Mouse (Mus musculus): Measurements from ENCODE around the gene Scrt2. TPM values are rescaled to one million over a fixed set of nuclear protein-coding genes. Genes with fewer than 3 reads are reported as not detected.

The Scrt2 gene
- polyA plus RNA-seq, 1 experiment, result 0.21 TPM

DNA sequence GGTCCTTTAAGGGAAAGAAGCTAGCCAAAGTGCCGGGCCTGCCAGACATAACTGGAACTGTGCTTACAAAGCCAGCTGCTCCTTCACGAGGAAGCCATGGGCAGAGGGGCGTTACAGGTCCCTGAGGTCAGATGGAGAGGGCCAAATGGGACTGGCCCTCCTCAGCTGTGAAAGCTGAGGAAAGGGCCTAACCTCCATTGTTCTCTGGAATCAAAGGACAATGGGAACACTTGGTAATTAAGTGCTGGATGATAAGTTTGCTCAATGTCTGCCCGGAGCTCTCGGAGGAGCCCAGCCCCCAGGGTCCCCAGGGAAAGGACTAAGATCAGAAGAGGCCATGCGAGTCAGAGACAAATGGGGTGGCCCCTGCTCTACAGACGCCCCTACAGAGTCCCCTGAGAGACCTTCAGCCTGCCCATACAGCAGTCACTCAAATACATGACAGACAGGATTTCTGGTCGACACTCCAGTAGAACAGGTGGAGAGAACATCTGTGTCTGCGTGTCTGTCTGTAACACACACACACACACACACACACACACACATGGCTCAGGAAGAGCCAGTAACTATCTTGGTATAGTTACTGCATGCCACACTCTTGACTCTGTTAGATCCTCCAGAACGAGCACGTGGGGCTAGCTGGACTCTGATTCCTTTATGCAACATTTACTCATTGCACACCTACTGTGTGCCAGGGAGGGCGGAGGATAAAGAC is 10.2 kb downstream of the Scrt2 start:
- H3K36me3 ChIP-seq (ENCODE audit: control insufficient read depth, insufficient read depth, low read length), result no peaks in the 10 kb centered on the region
- H3K27me3 ChIP-seq (ENCODE audit: control insufficient read depth, insufficient read depth, low read length), result no peaks in the 10 kb centered on the region
- H3K4me3 ChIP-seq (ENCODE audit: control insufficient read depth, low read depth, low read length), result no peak overlapping the region
- TF ChIP-seq POLR2A (IDR thresholded peaks at IDR 0.05; ENCODE audit: control insufficient read depth, low read depth, low read length) (no peak), CTCF (IDR thresholded peaks at IDR 0.05; ENCODE audit: control insufficient read depth, insufficient read depth, insufficient replicate concordance, low read depth, low read length) (no peak)
- H3K4me1 ChIP-seq (ENCODE audit: control insufficient read depth, insufficient read depth, low read length), result peaks cover 16% of the 10 kb centered on the region
- H3K27ac ChIP-seq (ENCODE audit: control insufficient read depth, insufficient read depth, low read depth, low read length), result no peak overlapping the region

DNA sequence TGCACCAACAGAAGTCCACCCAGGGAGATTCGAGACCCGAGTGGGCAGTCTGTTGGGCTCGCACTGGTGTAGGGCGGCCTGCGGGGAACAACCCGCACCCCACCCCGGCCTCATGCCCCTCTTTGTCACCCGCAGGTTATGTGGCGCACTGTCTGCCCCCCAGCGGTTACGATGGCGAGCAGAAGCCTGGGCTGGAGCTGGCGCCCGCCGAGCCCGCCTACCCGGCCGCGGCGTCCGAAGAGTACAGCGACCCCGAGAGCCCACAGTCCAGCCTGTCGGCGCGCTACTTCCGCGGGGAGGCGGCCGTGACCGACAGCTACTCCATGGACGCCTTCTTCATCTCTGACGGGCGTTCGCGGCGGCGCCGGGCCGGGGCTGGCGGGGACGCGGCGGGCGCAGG is 11.6 kb downstream of the Scrt2 start:
- Histone ChIP-seq H3K36me3 (ENCODE audit: control insufficient read depth, insufficient read depth, low read length) (no peaks in the 10 kb centered on the region), H3K4me1 (ENCODE audit: control insufficient read depth, insufficient read depth, low read length) (peaks cover 16% of the 10 kb centered on the region), H3K27me3 (ENCODE audit: control insufficient read depth, insufficient read depth, low read length) (no peaks in the 10 kb centered on the region), H3K4me3 (ENCODE audit: control insufficient read depth, low read depth, low read length) (peak overlapping the region; percentile 66), H3K27ac (ENCODE audit: control insufficient read depth, insufficient read depth, low read depth, low read length) (no peak overlapping the region)
- TF ChIP-seq POLR2A (IDR thresholded peaks at IDR 0.05; ENCODE audit: control insufficient read depth, low read depth, low read length) (no peak), CTCF (IDR thresholded peaks at IDR 0.05; ENCODE audit: control insufficient read depth, insufficient read depth, insufficient replicate concordance, low read depth, low read length) (no peak)

DNA sequence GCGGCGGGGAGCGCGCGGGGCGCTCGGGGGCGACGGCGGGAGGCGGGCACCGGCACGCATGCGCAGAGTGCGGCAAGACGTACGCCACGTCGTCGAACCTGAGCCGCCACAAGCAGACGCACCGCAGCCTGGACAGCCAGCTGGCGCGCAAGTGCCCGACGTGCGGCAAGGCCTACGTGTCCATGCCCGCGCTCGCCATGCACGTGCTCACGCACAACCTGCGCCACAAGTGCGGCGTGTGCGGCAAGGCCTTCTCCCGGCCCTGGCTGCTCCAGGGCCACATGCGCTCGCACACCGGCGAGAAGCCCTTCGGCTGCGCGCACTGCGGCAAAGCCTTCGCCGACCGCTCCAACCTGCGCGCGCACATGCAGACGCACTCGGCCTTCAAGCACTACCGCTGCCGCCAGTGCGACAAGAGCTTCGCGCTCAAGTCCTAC is 12.0 kb downstream of the Scrt2 start:
- peaks cover 16% of the 10 kb centered on the region for H3K4me1 ChIP-seq (ENCODE audit: control insufficient read depth, insufficient read depth, low read length)
- H3K27ac ChIP-seq (ENCODE audit: control insufficient read depth, insufficient read depth, low read depth, low read length), result no peak overlapping the region
- no peaks in the 10 kb centered on the region for H3K27me3 ChIP-seq (ENCODE audit: control insufficient read depth, insufficient read depth, low read length)
- H3K4me3 ChIP-seq (ENCODE audit: control insufficient read depth, low read depth, low read length), result peak overlapping the region; percentile 78
- TF ChIP-seq POLR2A (IDR thresholded peaks at IDR 0.05; ENCODE audit: control insufficient read depth, low read depth, low read length), result peak; percentile 62; the same call in 1 of the 2 replicates
- no peak for TF ChIP-seq CTCF (IDR thresholded peaks at IDR 0.05; ENCODE audit: control insufficient read depth, insufficient read depth, insufficient replicate concordance, low read depth, low read length)
- no peaks in the 10 kb centered on the region for H3K36me3 ChIP-seq (ENCODE audit: control insufficient read depth, insufficient read depth, low read length)

DNA sequence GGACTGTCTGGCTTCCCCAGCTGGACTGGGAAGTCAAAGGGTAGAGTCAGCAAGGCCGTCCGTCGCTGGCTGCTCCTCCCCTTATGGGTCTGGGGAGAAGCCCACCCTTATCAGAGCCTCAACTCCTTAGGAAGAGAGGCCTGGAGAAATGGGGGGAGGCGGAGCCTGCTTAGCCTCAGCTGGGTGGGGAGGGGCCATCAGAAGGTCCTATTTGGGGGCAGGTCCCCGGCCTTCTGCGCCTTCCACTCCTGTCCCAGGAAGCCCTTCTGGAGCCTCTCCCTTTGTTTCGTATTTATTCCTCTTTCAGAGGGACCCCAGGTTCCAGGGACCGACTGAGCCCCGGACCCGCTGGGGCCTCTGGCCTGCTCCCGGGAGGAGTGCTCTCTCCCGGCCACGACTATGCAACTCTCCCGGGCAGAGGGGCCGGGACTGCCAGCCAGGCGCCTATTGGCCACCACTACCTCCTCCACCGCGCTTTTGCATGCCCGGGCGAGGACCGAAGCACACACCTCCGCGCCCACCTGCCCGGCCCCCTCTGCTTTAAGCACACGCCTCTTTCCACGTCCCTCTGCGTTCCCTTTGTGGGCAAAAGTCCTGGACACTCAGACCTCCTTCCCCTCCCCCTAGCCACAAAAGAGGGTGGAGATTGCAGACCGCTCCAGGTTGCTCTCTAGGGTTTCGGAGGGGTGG is 13.7 kb downstream of the Scrt2 start:
- Histone ChIP-seq H3K4me3 (ENCODE audit: control insufficient read depth, low read depth, low read length) (no peak overlapping the region), H3K27me3 (ENCODE audit: control insufficient read depth, insufficient read depth, low read length) (no peaks in the 10 kb centered on the region), H3K27ac (ENCODE audit: control insufficient read depth, insufficient read depth, low read depth, low read length) (no peak overlapping the region), H3K36me3 (ENCODE audit: control insufficient read depth, insufficient read depth, low read length) (no peaks in the 10 kb centered on the region), H3K4me1 (ENCODE audit: control insufficient read depth, insufficient read depth, low read length) (peaks cover 16% of the 10 kb centered on the region)
- TF ChIP-seq POLR2A (IDR thresholded peaks at IDR 0.05; ENCODE audit: control insufficient read depth, low read depth, low read length) (no peak), CTCF (IDR thresholded peaks at IDR 0.05; ENCODE audit: control insufficient read depth, insufficient read depth, insufficient replicate concordance, low read depth, low read length) (no peak)

DNA sequence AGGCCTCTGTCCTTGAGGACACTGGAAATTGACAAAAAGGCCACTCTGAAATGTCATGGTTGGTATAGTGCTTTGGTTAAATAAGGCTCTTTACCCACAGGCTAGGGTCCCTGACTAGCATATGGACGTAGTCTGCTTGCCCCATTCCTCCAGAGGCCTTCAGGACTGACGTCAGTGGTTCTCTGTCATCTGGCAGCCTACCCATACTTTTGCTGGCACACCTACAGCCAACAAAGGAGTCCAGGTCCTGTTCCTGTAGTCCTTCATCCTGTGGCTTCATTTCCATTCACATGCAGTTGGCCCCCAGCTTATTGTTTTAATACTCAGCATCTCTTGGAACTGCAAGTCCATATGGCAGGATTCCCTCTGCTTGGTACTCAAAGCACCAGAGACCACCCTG is 15.6 kb downstream of the Scrt2 start:
- Histone ChIP-seq H3K27me3 (ENCODE audit: control insufficient read depth, insufficient read depth, low read length) (no peaks in the 10 kb centered on the region), H3K36me3 (ENCODE audit: control insufficient read depth, insufficient read depth, low read length) (no peaks in the 10 kb centered on the region), H3K4me1 (ENCODE audit: control insufficient read depth, insufficient read depth, low read length) (peaks cover 16% of the 10 kb centered on the region), H3K27ac (ENCODE audit: control insufficient read depth, insufficient read depth, low read depth, low read length) (no peak overlapping the region), H3K4me3 (ENCODE audit: control insufficient read depth, low read depth, low read length) (no peak overlapping the region)
- TF ChIP-seq POLR2A (IDR thresholded peaks at IDR 0.05; ENCODE audit: control insufficient read depth, low read depth, low read length) (no peak), CTCF (IDR thresholded peaks at IDR 0.05; ENCODE audit: control insufficient read depth, insufficient read depth, insufficient replicate concordance, low read depth, low read length) (no peak)

DNA sequence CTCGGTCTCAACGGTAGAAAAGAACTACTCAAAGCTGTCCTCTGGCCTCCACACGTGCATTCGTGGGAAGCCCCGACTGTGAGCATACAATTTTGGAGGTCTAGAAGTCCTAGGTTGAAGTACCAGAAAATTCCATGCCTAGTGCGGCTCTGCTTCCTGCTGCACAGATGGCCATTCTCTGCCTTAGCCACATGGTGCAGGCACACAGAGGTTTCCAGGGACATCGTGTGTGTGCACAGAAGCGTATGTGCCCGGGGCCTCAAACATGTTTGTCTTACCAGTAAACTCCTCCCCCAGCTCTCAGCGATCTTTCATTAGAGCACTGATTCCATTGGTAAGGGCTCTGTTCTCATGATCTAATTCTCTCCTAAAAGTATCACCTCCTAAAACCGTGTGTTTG is 16.6 kb downstream of the Scrt2 start:
- Histone ChIP-seq H3K27me3 (ENCODE audit: control insufficient read depth, insufficient read depth, low read length) (no peaks in the 10 kb centered on the region), H3K4me3 (ENCODE audit: control insufficient read depth, low read depth, low read length) (no peak overlapping the region), H3K36me3 (ENCODE audit: control insufficient read depth, insufficient read depth, low read length) (no peaks in the 10 kb centered on the region), H3K4me1 (ENCODE audit: control insufficient read depth, insufficient read depth, low read length) (peaks cover 13% of the 10 kb centered on the region), H3K27ac (ENCODE audit: control insufficient read depth, insufficient read depth, low read depth, low read length) (no peak overlapping the region)
- TF ChIP-seq CTCF (IDR thresholded peaks at IDR 0.05; ENCODE audit: control insufficient read depth, insufficient read depth, insufficient replicate concordance, low read depth, low read length) (no peak), POLR2A (IDR thresholded peaks at IDR 0.05; ENCODE audit: control insufficient read depth, low read depth, low read length) (no peak)

DNA sequence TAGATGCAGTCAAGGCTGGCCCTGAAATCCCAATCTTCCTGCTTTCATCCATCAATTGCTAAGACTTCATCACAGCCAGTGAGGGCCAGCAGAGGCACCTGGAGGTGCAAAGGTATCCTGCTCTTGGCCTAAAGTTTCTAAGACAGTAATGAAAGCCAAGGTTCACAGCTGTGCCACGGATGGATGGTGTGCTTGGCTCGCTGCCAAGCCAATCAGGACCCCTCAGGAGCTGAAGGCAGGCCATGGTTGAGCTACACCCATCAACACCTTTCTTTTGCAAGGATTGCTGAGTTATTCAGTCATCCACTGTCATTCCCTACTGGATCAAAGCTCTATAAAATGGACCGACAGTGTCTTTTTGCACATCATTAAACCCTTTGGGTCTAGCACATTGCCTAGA is 18.2 kb downstream of the Scrt2 start:
- Histone ChIP-seq H3K4me1 (ENCODE audit: control insufficient read depth, insufficient read depth, low read length) (peaks cover 3% of the 10 kb centered on the region; the same call in 1 of the 2 replicates), H3K27ac (ENCODE audit: control insufficient read depth, insufficient read depth, low read depth, low read length) (no peak overlapping the region), H3K4me3 (ENCODE audit: control insufficient read depth, low read depth, low read length) (no peak overlapping the region), H3K36me3 (ENCODE audit: control insufficient read depth, insufficient read depth, low read length) (no peaks in the 10 kb centered on the region), H3K27me3 (ENCODE audit: control insufficient read depth, insufficient read depth, low read length) (no peaks in the 10 kb centered on the region)
- TF ChIP-seq CTCF (IDR thresholded peaks at IDR 0.05; ENCODE audit: control insufficient read depth, insufficient read depth, insufficient replicate concordance, low read depth, low read length) (no peak), POLR2A (IDR thresholded peaks at IDR 0.05; ENCODE audit: control insufficient read depth, low read depth, low read length) (no peak)
